Mouse (Mus musculus) ES-E14 (cell line): Measurements from ENCODE around the gene Car8.

Experiments
- CHD2 ChIP-seq: IDR thresholded peaks from 2 replicates; pipeline ENCODE4 v1.6.1; 2014; ENCODE audit warnings: mild to moderate bottlenecking, low read depth, low read length, inconsistent platforms
- HCFC1 ChIP-seq: IDR thresholded peaks from 2 replicates; pipeline ENCODE4 v1.6.1; 2012; ENCODE audit warnings: low read length, inconsistent platforms, borderline replicate concordance; ENCODE audit not compliant: insufficient read depth
- MAFK ChIP-seq: IDR thresholded peaks from 2 replicates; pipeline ENCODE4 v1.6.1; 2014; ENCODE audit warnings: mild to moderate bottlenecking, low read depth, low read length, inconsistent platforms; ENCODE audit not compliant: insufficient read depth
- ZC3H11A ChIP-seq: IDR thresholded peaks from 2 replicates; pipeline ENCODE4 v1.6.1; 2012; ENCODE audit warnings: low read depth, mild to moderate bottlenecking, inconsistent platforms, low read length, borderline replicate concordance
- ZNF384 ChIP-seq: IDR thresholded peaks from 2 replicates; pipeline ENCODE4 v1.6.1; 2012; ENCODE audit warnings: low read depth, low read length, inconsistent platforms

- TF ChIP-seq CHD2: no peak
- no peak for TF ChIP-seq ZNF384
- TF ChIP-seq MAFK: no peak
- TF ChIP-seq ZC3H11A: no peak
- no peak for TF ChIP-seq HCFC1
These were observed 40.8 kb downstream of the Car8 start for GRCm38 (mm10) chr4:8198033-8198432.
